Mouse (Mus musculus) olfactory bulb, adult 2 months (tissue): ENCODE results near the gene Hivep2.

Source experiments
- CTCF ChIP-seq: fragments of 200-500 bp; IDR thresholded peaks from 2 replicates; pipeline ENCODE4 v1.5.1; 2012; ENCODE audit warnings: low read depth, mild to moderate bottlenecking, low read length, moderate library complexity; ENCODE audit not compliant: insufficient read depth
- POLR2A ChIP-seq: fragments of 200-500 bp; IDR thresholded peaks from 2 replicates; pipeline ENCODE4 v1.6.1; 2012; ENCODE audit warnings: mild to moderate bottlenecking, low read depth, low read length, moderate library complexity; ENCODE audit not compliant: insufficient read depth

DNA sequence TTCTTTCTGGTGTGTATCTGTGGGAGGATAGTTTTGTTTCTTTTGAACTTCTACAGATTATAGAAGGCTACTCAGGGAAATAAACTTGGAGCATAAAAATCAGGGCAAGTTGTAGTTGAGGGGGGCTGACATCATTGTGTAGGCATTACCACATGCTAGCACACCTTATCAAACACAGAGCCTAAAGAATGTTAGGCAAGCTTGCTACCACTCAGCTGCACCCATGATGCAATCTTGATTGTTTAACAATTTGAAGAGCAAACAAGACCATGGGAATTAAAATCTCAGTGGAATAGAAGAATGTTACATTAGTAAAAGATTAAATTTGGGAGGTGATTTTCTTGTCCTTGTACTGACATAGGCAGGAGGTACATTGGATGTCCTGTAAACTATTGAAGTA lies 18.4 kb downstream of the Hivep2 start:
- TF ChIP-seq CTCF (no peak), POLR2A (no peak)
